In the genomic region with DNA sequence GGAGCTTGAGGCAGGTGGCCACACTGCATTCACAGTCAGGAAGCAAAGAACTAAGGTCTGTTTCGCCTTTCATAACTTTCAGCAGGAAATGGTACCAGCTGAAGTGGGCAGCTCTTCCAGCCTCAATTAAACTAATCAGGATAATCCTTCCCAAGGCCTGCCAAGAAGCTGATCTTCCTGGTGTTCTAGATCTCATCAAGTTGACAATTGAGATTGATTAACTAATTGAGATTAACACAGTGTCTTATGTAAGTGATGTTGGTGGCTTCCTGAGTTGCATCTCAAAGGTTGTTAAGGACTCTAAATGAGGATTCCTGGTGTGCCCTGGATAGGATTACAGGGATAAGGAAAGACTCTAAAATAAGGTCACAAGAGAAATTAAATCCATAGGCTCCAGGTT, we compare ENCODE assay signal across 19 mouse cellular contexts.
"Had no signal": no experiment of that assay in that cellular context is flagged by ENCODE, and none has a peak within 500 bp of the region (broad histone marks: within the 10 kb centered on the region; RNA-seq: fewer than 3 reads in every experiment).

No protein-coding gene starts in this region.

- H3K9me3 ChIP-seq: lung, embryonic 15.5 days; midbrain, embryonic 13.5 days; midbrain, embryonic 15.5 days; neural tube, embryonic 12.5 days had no signal

- H3K4me1 ChIP-seq: megakaryocyte, embryonic 14.5 days had no signal

- DNase-seq: liver, postnatal 0 days; lung, adult 2 months; lung, postnatal 14 days; lung, postnatal 36 days; right cerebral cortex, adult 18-20 months; right cerebral cortex, postnatal 25 days; right cerebral cortex, postnatal 4 days; spleen, adult 18-20 months; thymus, adult 18-20 months; thymus, postnatal 14 days; thymus, postnatal 36 days had no signal

- H3K4me3 ChIP-seq: lung, embryonic 15.5 days; megakaryocyte, embryonic 14.5 days; midbrain, embryonic 13.5 days; midbrain, embryonic 15.5 days; neural tube, embryonic 12.5 days had no signal

- H3K27me3 ChIP-seq: lung, embryonic 15.5 days; megakaryocyte, embryonic 14.5 days had no signal

- H3K4me2 ChIP-seq: lung, embryonic 15.5 days; midbrain, embryonic 11.5 days; midbrain, embryonic 13.5 days; midbrain, embryonic 15.5 days; neural tube, embryonic 12.5 days had no signal

- ATAC-seq: liver, postnatal 0 days; lung, postnatal 0 days; midbrain, embryonic 13.5 days; midbrain, embryonic 15.5 days had no signal

- H3K27ac ChIP-seq: lung, embryonic 15.5 days; macrophage; midbrain, embryonic 13.5 days; midbrain, embryonic 15.5 days; neural tube, embryonic 12.5 days had no signal

- H3K9ac ChIP-seq: liver, postnatal 0 days; lung, embryonic 15.5 days; midbrain, embryonic 13.5 days; midbrain, embryonic 15.5 days; neural tube, embryonic 12.5 days had no signal

- H3K36me3 ChIP-seq: lung, embryonic 15.5 days; midbrain, embryonic 13.5 days; midbrain, embryonic 15.5 days; neural tube, embryonic 12.5 days had no signal
